Mouse (Mus musculus): Measurements from ENCODE around the gene M1ap.

The M1ap gene

GRCm38 (mm10) chr6:83038496-83039012 is 91.9 kb downstream of the M1ap start:
- peak; percentile 92 to 93 for DNase-seq

GRCm38 (mm10) chr6:83040601-83041000 is 93.9 kb downstream of the M1ap start:
- no peak for DNase-seq

- DNase-seq, result no peak
Observed at GRCm38 (mm10) chr6:83043561-83043960, 96.9 kb downstream of the M1ap start.

- DNase-seq, result no peak
Observed at GRCm38 (mm10) chr6:83043993-83044392, 97.3 kb downstream of the M1ap start.

GRCm38 (mm10) chr6:83044742-83045141 is 98.0 kb downstream of the M1ap start:
- DNase-seq, result no peak

GRCm38 (mm10) chr6:83049367-83049766 is 102.7 kb downstream of the M1ap start:
- no peak for DNase-seq

- peak; percentile 40 to 55 for DNase-seq
Observed at GRCm38 (mm10) chr6:83053136-83053960, 106.6 kb downstream of the M1ap start.

GRCm38 (mm10) chr6:83054074-83054851 is 107.6 kb downstream of the M1ap start, which contains the start of gene Aup1:
TSS of gene Aup1 (plus strand) at chr6:83054521.
- DNase-seq, result peak; percentile 96 to 97

- DNase-seq, result peak in 1 of 2 experiments; percentile 62
Observed at GRCm38 (mm10) chr6:83054871-83055431, 108.2 kb downstream of the M1ap start, which contains the start of gene Htra2. TSS of gene Htra2 (minus strand) at chr6:83055273.

- DNase-seq, result peak in 1 of 2 experiments; percentile 19
Observed at GRCm38 (mm10) chr6:83057790-83058189, 111.1 kb downstream of the M1ap start, which contains the start of gene Dqx1. TSS of gene Dqx1 (plus strand) at chr6:83057844.

- no peak for DNase-seq
Observed at GRCm38 (mm10) chr6:83058725-83059124, 112.0 kb downstream of the M1ap start.

- DNase-seq, result no peak
Observed at GRCm38 (mm10) chr6:83065995-83066394, 119.3 kb downstream of the M1ap start.

- no peak for DNase-seq
Observed at GRCm38 (mm10) chr6:83066441-83066840, 119.7 kb downstream of the M1ap start.

- no peak for DNase-seq
Observed at GRCm38 (mm10) chr6:83068221-83068620, 121.5 kb downstream of the M1ap start.

- DNase-seq, result no peak
Observed at GRCm38 (mm10) chr6:83068706-83069487, 122.2 kb downstream of the M1ap start.

- peak; percentile 38 to 43 for DNase-seq
Observed at GRCm38 (mm10) chr6:83069488-83070246, 123.0 kb downstream of the M1ap start.

GRCm38 (mm10) chr6:83070247-83070310 is 123.4 kb downstream of the M1ap start, which contains the start of gene Tlx2:
TSS of gene Tlx2 (minus strand) at chr6:83070293.
- no peak for DNase-seq

GRCm38 (mm10) chr6:83070311-83071219 is 123.9 kb downstream of the M1ap start:
- peak; percentile 52 to 65 for DNase-seq

GRCm38 (mm10) chr6:83071220-83071619 is 124.5 kb downstream of the M1ap start:
- peak in 1 of 2 experiments; percentile 60 for DNase-seq

GRCm38 (mm10) chr6:83074979-83075378 is 128.3 kb downstream of the M1ap start:
- DNase-seq, result no peak

All from cerebellum, postnatal 14 days (tissue).